Comparison of ENCODE assay signal across 8 mouse cellular contexts in the genomic region with DNA sequence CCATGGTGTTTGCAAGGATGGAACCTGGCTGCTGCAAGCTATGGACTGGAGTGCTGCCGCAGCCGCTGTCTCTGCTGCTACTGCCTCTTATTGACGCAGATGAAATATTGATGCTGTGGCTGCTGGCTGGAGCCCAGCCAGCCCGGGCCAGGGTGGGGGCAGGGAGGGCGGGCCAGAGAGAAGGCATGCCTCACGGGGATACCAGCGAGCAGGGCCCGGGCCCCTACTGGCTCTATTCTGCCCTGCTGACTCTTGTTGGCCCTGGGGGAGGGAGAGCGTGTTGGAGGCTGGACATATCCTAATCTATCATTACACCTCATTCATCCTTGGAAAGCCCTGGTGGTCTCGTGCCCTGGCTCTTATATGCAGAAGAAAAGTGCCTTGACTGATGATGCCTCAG. TPM values are rescaled to one million over a fixed set of nuclear protein-coding genes. Genes with fewer than 3 reads are reported as not detected.
DNase-seq lines count a peak whose midpoint lies in the region; ATAC-seq and TF ChIP-seq lines count a peak whose summit lies in the region.

A gene (minus strand): TSS at position 213 of the 400 bp plus-strand sequence.

- 33% methylated on average over 10 of the region's 10 CpGs for WGBS in intestine, postnatal 0 days
- 33% methylated on average over 10 of the region's 10 CpGs for WGBS in neural tube, embryonic 14.5 days

- H3K9ac ChIP-seq in intestine, postnatal 0 days (ENCODE audit: low read depth, low read length): no peak within 1 kb of the TSS
- peak within 1 kb of the TSS; percentile 8; the same call in 1 of the 2 replicates for H3K9ac ChIP-seq in neural tube, embryonic 14.5 days (replicated peaks; ENCODE audit: low read depth, low read length)

- peak; percentile 11 for DNase-seq in left cerebral cortex, postnatal 4 days
- DNase-seq in left cerebral cortex, adult 9 months (ENCODE audit: low spot score in 2 of 2): no peak
- DNase-seq in embryo, embryonic 11 days: peak; percentile 54
- no peak for DNase-seq in testis, postnatal 14 days (ENCODE audit: low spot score)
- no peak for DNase-seq in frontal cortex, postnatal 10 days (ENCODE audit: low spot score in 2 of 2)
- no peak for DNase-seq in spleen, adult 12 weeks (ENCODE audit: low spot score)

- TF ChIP-seq CTCF in intestine, postnatal 0 days (IDR thresholded peaks at IDR 0.05; ENCODE audit: low read depth): no peak

- no peaks in the 10 kb centered on the region for H3K4me1 ChIP-seq in intestine, postnatal 0 days (replicated peaks; ENCODE audit: control insufficient read depth, insufficient read depth, low read length)
- peaks cover 4% of the 10 kb centered on the region for H3K4me1 ChIP-seq in neural tube, embryonic 14.5 days (ENCODE audit: control insufficient read depth, insufficient read depth, low read length)

- ATAC-seq in intestine, postnatal 0 days: no peak
- ATAC-seq in neural tube, embryonic 14.5 days (ENCODE audit: low read depth): peak; percentile 38; the same call in 1 of the 2 replicates

- H3K27ac ChIP-seq in intestine, postnatal 0 days (ENCODE audit: low read depth, low read length): no peak within 1 kb of the TSS
- H3K27ac ChIP-seq in neural tube, embryonic 14.5 days (ENCODE audit: low read depth, low read length): no peak within 1 kb of the TSS; the same call in 1 of the 2 replicates

- no peaks in the 10 kb centered on the region for H3K27me3 ChIP-seq in intestine, postnatal 0 days (replicated peaks; ENCODE audit: control insufficient read depth, insufficient read depth, low read length)
- H3K27me3 ChIP-seq in neural tube, embryonic 14.5 days (ENCODE audit: control insufficient read depth, insufficient read depth, low read length): no peaks in the 10 kb centered on the region

- H3K4me2 ChIP-seq in intestine, postnatal 0 days (replicated peaks; ENCODE audit: low read depth): no peak within 1 kb of the TSS
- peak within 1 kb of the TSS; percentile 9; the same call in 1 of the 2 replicates for H3K4me2 ChIP-seq in neural tube, embryonic 14.5 days (ENCODE audit: low read depth, low read length)

- 0 out of 2 replicates have a peak within 1 kb of the TSS, but pooled peaks have one; percentile 2 for H3K4me3 ChIP-seq in intestine, postnatal 0 days (ENCODE audit: low read depth, low read length)
- H3K4me3 ChIP-seq in neural tube, embryonic 14.5 days (ENCODE audit: low read depth, low read length): peak within 1 kb of the TSS; percentile 11

- no peaks in the 10 kb centered on the region for H3K36me3 ChIP-seq in intestine, postnatal 0 days (ENCODE audit: control insufficient read depth, insufficient read depth)
- H3K36me3 ChIP-seq in neural tube, embryonic 14.5 days (ENCODE audit: control insufficient read depth, insufficient read depth, low read length): no peaks in the 10 kb centered on the region

- no peaks in the 10 kb centered on the region for H3K9me3 ChIP-seq in intestine, postnatal 0 days (ENCODE audit: control insufficient read depth)
- H3K9me3 ChIP-seq in neural tube, embryonic 14.5 days (ENCODE audit: control insufficient read depth, low read length): no peaks in the 10 kb centered on the region

- intact Hi-C loops in left cerebral cortex, postnatal 4 days (cut with DNase I): loop anchor here (10.0 kb wide), 1 partner anchor 190 kb away; no protein-coding TSS in a partner anchor

RNA-seq across cellular contexts. Expression of the gene that starts here (rescaled TPM):
- 1 to 10 TPM in 1 of 2 experiments, not detected in 1; 1.6 TPM for total RNA-seq in left cerebral cortex, postnatal 4 days (2021)
- polyA plus RNA-seq in intestine, postnatal 0 days (2015; fragmentation: Nextera tagmentation; extraction: Ambion mirVana): 28.9 and 29.3 TPM in 2 replicates
- 279 and 514 TPM in 2 replicates for polyA plus RNA-seq in neural tube, embryonic 14.5 days (2014; fragmentation: Nextera tagmentation; extraction: Ambion mirVana)

Comparison
In these comparisons a context has a peak if more than half of its experiments do, and no peak if none do; other contexts are left out.
1. DNase-seq: peak in left cerebral cortex, postnatal 4 days (single experiment) and embryo, embryonic 11 days (single experiment); none in left cerebral cortex, adult 9 months (0 of 2), testis, postnatal 14 days (single experiment), frontal cortex, postnatal 10 days (0 of 2) and spleen, adult 12 weeks (single experiment).